Mouse (Mus musculus) CD4-positive, CD25-positive, alpha-beta regulatory T cell, adult 2 months (primary cell): ENCODE results near the gene Tap2.

Experiments
- DNase-seq: peaks from one replicate; pipeline ENCODE4 v3.0.0-alpha.2; 2012; ENCODE audit warnings: low read depth, low spot score

Tap2 gene

GRCm38 (mm10) chr17:34203444-34203843 is at the start of gene Tap2:
Gene Tap2 (plus strand): TSS chr17:34203527.
- DNase-seq: peak; percentile 73

DNA sequence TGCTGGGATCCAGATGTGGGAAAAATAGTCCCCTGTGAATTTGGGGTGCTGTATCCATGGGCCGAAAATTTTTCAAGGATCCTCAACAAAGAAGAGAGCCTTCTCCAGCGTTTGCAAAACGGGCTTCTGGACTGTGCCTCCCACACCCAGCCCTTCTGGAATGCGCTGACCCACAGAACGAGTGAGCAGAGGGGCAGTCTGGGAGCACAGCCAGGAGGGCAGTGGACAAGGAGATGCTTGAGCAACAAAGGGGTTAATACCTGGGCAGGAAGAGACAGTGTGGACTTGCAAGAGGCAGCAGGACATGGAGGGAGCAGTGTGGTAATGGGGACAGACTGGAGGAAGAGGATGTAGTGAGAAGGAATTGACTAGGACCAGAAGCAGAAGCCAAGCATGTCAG is 47.8 kb upstream of the Tap2 start:
- DNase-seq: no peak

GRCm38 (mm10) chr17:34164202-34164895 is 39.0 kb upstream of the Tap2 start:
- DNase-seq: peak; percentile 66

GRCm38 (mm10) chr17:34165033-34165730 is 38.1 kb upstream of the Tap2 start:
- DNase-seq: peak; percentile 68

- peak; percentile 80 for DNase-seq
These were observed 34.0 kb upstream of the Tap2 start for GRCm38 (mm10) chr17:34169279-34169678.

DNA sequence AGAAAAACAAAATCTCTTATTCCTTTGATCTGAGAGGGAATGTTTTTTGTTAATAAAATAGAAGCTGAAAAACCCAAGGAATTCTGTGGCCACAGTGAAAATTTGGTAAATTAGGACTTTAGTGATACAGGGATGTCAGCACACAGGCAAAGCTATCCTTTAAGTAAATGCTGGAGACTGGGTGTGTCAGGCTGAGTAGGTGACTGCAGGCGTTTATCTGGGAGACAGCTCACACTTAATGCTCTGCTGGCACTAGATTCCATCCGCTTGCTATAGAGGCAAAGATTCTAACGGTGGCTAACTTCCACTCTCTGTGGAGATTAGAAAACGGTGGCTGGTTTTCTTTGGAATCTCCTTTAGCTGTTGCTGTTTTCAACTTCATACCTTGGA is 32.8 kb upstream of the Tap2 start:
- DNase-seq: no peak

GRCm38 (mm10) chr17:34170877-34171498 is 32.3 kb upstream of the Tap2 start:
- peak; percentile 95 for DNase-seq

DNA sequence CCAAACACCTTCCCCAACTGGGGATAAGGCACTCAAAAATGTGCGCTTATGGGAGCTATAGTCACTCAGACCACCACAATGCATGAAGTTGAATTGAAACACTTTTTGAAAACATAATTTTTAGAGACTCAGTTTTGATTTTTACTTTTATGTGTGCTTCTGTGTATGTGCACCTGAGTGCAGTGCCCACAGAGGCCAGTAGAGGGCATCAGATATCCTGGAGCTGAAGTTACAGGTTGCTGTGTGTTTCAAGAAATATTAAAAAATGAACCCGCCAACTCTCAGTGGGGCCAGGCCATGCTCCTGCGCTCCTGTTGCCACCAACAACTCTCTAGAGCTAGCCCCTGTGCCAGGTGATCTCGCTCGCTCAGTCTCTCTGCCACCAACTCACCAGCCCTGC is 30.8 kb upstream of the Tap2 start:
- DNase-seq: peak; percentile 60

- DNase-seq: no peak
These were observed 29.3 kb upstream of the Tap2 start for GRCm38 (mm10) chr17:34174075-34174474.

DNA sequence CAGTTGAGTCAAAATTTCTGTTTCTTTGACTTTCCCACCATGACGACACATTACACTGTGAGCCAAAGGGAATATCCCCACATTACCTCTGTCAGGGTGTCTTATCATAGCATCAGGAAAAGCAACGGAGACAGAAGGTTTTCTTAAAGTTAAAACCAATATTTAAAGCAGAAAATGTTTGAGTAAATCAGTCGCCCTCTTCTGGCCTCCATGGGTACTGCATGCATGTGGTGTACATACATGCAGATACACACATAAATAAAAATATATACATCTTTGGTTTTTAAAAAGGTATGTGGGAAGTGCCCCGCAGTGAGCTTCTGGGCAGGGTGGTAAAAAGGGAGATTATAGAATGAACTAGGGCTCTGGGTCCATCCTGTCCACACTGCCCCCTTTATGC is 26.1 kb upstream of the Tap2 start:
- DNase-seq: peak; percentile 73

GRCm38 (mm10) chr17:34179019-34179418 is 24.3 kb upstream of the Tap2 start:
- DNase-seq: no peak

DNA sequence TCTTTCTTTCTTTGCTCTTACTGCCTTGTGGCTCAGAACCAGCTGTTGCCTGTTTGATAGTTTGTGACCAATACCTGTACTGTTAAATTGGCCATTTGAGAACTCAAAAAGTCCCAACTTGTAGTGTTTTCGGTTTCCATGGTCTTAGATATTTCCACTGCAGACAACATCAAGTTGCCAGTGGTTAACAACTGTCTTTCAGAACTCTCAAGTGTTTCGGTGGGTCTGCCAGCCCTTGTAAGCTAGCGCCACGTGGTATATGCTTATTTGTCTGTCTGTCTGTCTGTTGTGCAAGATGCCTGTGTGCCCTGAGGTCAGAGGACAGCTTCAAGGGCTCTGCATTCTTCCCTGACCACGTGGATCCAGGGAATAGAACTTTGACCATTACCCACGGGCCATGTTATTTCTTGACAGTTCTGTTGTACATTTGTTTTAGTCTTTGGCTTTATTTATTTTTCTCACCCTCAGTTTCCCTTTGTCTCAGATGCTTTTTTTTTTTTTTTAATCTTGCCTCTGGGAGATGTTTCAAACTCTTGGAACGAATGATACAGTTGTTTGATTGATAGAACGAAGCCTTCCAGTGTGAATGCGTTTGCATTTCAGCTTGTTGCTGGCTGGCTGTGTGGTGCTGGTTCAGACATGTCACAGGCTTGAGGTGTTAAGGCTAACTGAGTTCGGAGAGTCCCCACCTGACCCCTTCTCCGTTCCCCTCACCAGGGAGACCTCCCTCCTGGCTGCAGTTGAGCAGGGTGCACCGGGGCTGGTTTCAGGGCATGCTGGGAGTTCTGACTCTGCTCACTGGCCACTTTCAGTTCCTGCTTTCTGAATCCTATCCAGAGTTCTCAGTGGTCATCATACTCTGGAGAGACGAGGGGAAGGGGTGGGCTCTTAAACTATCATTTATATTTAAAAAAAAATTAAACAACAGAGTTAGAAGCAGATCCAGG is 23.1 kb upstream of the Tap2 start:
- DNase-seq: no peak

GRCm38 (mm10) chr17:34183564-34184219 is 19.6 kb upstream of the Tap2 start:
- no peak for DNase-seq

DNA sequence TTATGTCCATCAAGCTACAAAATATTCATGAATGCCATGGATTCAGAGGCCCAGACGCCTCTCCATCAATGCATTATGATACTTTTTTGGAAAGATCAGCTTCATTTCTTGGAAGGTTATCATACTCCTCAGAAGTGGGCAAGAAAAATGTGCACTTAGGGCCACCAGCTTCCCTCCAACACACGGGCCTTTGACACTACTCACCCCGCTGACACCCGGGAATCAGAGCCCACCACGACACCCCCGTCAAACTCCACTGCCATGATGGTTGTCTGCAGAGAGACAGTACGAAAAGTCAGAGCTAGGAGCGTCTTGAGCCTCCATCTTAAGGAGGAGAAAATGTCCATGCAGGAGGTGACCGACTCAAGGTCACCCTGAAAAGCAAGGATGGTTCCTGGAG is 17.8 kb upstream of the Tap2 start:
- no peak for DNase-seq

DNA sequence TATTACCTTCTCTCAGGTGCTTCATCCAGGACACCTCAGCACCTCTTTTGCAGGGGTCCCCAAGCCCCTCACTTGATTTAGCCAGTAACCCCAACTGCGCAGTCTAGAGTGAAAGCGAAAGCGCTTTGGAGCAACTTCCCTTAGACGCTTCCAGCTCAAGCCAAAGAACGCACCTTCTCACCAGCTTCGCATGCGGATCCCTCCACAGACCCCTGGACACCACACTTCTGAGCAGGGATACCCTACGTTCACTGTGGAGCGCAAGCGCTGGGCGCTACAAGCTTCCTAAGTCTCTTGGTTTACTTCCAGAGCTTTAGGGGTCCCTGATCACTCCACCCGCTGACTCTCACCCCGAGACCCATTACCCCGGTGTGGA is 16.5 kb upstream of the Tap2 start:
- peak; percentile 69 for DNase-seq

- DNase-seq: peak; percentile 100
These were observed 15.9 kb upstream of the Tap2 start, which contains the start of the genes Tap1 and Psmb9 for GRCm38 (mm10) chr17:34187261-34187916. Gene Tap1 (plus strand): TSS chr17:34187553. Gene Psmb9 (minus strand): TSS chr17:34187764.

- DNase-seq: peak; percentile 58
These were observed 15.3 kb upstream of the Tap2 start for GRCm38 (mm10) chr17:34188010-34188409.

DNA sequence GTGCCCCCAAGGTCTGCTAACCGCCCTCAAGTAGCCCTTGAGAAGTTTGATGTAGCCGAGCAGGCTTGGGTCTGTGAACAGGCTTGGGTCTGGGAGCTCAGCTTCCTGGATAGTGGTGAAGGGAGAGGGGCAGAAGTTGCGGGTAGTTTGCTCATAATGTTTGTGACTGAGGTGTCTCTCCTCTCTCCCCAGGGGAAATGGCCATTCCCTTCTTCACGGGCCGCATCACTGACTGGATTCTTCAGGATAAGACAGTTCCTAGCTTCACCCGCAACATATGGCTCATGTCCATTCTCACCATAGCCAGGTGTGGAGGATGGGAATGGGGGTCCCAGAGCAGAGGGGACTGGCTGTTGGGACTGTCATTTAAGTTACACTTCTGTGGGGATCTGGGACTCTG is 14.3 kb upstream of the Tap2 start:
- DNase-seq: no peak

DNA sequence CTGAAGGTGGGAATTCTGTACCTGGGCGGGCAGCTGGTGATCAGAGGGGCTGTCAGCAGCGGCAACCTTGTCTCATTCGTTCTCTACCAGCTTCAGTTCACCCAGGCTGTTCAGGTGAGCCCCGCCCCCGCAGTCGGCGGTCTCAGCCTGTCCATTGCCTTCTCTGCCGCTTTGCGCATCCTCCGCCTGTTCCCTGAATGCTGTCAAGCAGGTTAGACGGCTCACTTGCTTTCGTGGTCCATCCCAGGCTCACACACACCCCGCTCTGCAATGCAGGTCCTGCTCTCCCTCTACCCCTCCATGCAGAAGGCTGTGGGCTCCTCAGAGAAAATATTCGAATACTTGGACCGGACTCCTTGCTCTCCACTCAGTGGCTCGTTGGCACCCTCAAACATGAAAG is 10.5 kb upstream of the Tap2 start:
- DNase-seq: no peak

DNA sequence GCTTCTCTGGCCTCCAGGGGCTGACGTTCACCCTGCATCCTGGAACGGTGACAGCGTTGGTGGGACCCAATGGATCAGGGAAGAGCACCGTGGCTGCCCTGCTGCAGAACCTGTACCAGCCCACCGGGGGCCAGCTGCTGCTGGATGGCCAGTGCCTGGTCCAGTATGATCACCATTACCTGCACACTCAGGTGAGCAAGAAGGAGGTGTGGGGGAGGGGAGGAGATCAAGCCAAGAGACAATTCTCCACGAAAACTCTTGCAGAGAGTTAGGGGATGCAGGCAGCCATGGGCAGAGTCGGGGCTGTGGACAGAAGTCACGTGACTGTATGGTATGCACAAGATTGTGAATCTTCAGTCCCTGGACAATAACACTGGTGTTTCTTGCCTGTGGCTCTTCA is 9.9 kb upstream of the Tap2 start:
- DNase-seq: no peak

GRCm38 (mm10) chr17:34194723-34195122 is 8.6 kb upstream of the Tap2 start:
- no peak for DNase-seq
